Mouse (Mus musculus): Measurements from ENCODE around the gene Fbf1. TPM values are rescaled to one million over a fixed set of nuclear protein-coding genes. Genes with fewer than 3 reads are reported as not detected.

Gene Fbf1
- polyA plus RNA-seq, 1 experiment from 2014 or later: 45.4 TPM

DNA sequence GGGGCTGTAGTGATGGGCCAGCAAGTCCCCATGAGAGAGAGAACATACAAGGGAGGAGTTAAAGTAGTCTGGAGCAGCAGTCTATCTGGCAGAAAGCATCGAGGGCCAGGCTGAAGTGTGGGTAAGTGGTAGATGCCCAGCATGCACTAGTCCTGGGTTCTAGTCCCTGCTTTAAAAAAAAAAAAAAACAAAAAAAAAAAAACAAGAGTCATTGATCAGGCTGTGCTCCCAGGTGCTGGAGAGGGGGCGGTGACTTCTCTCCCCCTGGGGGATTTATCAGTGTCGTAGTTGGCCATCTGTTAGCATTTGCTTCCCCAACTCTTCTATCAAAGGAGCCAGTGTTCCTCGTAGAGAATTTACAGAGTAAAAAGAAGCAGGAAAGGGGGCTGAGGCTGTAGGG lies 38.7 kb upstream of the Fbf1 start:
- Histone ChIP-seq H3K9me3 (ENCODE audit: control insufficient read depth, low read length) (no peaks in the 10 kb centered on the region), H3K36me3 (replicated peaks; ENCODE audit: control insufficient read depth, insufficient read depth) (peaks cover 41% of the 10 kb centered on the region), H3K4me3 (replicated peaks; ENCODE audit: low read length) (no peak overlapping the region), H3K9ac (no peak overlapping the region), H3K27ac (no peak overlapping the region), H3K4me1 (replicated peaks; ENCODE audit: control insufficient read depth, insufficient read depth, low read length) (no peaks in the 10 kb centered on the region), H3K27me3 (ENCODE audit: control insufficient read depth, insufficient read depth, low read length) (no peaks in the 10 kb centered on the region), H3K4me2 (replicated peaks) (no peak overlapping the region)
- DNase-seq (ENCODE audit: low spot score): no peak
- ATAC-seq (ENCODE audit: low FRiP score): no peak
- 72% methylated on average over 4 of the region's 4 CpGs for WGBS

DNA sequence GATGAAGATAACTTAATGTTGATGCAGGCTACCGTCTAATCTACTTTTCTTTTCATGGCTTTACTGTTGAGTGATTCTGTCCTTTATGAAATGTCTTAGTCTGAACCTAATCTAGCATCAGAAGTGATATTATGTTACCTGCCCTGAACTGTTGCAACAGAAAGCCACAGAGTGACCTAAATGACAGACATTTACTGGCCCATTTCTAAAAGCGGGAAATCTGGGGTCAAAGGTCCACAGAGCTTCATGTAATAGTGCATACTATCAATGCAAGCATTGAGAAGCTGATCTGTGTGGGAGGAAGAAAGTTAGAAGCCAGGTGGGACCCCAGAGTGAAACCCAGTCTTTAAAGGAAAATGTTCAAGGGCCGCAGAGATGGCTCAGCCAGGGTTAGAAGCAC lies 35.2 kb upstream of the Fbf1 start:
- Histone ChIP-seq H3K4me3 (replicated peaks; ENCODE audit: low read length) (no peak overlapping the region), H3K36me3 (replicated peaks; ENCODE audit: control insufficient read depth, insufficient read depth) (peaks cover 37% of the 10 kb centered on the region), H3K4me1 (replicated peaks; ENCODE audit: control insufficient read depth, insufficient read depth, low read length) (0 out of 2 replicates have a peak, but pooled peaks cover 5% of the 10 kb centered on the region), H3K27me3 (ENCODE audit: control insufficient read depth, insufficient read depth, low read length) (no peaks in the 10 kb centered on the region), H3K9ac (no peak overlapping the region), H3K27ac (no peak overlapping the region), H3K9me3 (ENCODE audit: control insufficient read depth, low read length) (no peaks in the 10 kb centered on the region), H3K4me2 (replicated peaks) (no peak overlapping the region)
- 95% methylated on average over 3 of the region's 3 CpGs for WGBS
- ATAC-seq (ENCODE audit: low FRiP score): no peak
- no peak for DNase-seq (ENCODE audit: low spot score)

DNA sequence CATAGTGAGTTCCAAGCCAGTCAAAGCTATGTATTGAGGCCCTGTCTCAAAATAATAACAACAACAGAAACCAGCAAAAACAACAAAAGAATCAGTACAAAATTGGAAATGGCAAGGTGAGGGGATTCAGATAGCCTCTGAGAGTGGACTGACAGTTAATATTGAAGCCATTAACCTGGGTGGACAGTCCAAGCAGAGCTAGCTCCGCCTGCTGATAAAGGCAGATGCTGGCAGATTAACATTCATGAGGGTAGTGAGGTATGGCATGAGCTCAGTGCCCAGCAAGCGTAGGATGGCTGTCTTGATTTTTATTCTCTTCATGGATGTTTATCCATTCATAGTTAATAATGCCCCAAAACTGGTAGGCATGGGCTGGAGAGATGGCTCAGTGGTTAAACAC lies 33.2 kb upstream of the Fbf1 start:
- H3K27me3 ChIP-seq (ENCODE audit: control insufficient read depth, insufficient read depth, low read length): no peaks in the 10 kb centered on the region
- H3K4me3 ChIP-seq (replicated peaks; ENCODE audit: low read length): no peak overlapping the region
- no peak overlapping the region for H3K27ac ChIP-seq
- no peak overlapping the region for H3K4me2 ChIP-seq (replicated peaks)
- no peaks in the 10 kb centered on the region for H3K9me3 ChIP-seq (ENCODE audit: control insufficient read depth, low read length)
- WGBS: 91% methylated on average over 2 of the region's 2 CpGs
- H3K9ac ChIP-seq: no peak overlapping the region
- H3K36me3 ChIP-seq (replicated peaks; ENCODE audit: control insufficient read depth, insufficient read depth): peaks cover 31% of the 10 kb centered on the region
- DNase-seq (ENCODE audit: low spot score) (no peak), ATAC-seq (ENCODE audit: low FRiP score) (no peak)
- H3K4me1 ChIP-seq (replicated peaks; ENCODE audit: control insufficient read depth, insufficient read depth, low read length): peaks cover 16% of the 10 kb centered on the region

DNA sequence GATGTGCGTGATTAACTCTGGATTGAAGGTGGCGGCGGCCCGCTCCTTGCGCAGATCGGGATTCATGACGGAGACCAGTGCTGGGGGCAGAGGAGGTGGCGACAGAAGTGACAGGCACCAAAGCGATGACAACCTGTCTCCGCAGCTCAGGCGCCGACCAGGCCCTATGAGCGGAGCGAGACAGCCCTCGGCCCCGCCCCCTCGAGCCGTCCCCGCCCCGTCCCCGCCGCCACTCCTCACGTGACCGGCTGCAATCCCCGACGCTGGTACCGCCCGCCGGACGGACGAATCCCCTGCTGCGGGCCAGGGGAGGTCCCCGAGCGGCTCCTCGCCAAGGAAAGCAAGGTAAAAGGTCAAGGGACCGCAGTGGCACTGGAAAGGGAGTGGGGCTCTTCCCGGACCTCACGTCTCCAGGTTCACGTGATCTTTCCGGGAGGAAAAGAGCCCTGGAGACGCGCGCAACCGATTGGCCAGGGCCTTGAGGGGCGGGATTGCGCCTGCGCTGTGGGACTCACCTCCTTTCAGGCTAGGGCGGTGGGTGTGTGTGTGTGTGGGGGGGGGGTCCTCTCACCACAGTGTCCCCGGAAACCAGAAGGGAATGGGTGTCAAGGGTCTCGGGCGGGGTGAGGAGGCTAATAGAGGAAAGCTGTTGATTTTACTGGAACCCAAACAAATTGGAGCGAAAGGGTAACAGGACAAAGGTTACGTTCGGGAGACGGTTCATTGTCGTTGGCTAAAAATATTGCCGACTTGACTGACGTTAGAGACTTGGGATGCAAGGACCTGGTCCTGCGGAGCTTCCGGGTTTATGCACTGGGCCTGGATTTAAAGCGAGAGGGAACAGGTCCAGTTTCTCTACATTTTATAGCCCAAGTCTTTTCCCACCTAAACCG lies 30.9 kb upstream of the Fbf1 start, which contains the start of the genes Ten1 and Acox1:
Gene Ten1, plus strand, starts transcription at position 217 of the 893 bp plus-strand sequence.
Gene Acox1, minus strand, starts transcription at position 407 of the 893 bp plus-strand sequence.
- peak; percentile 97 for ATAC-seq (ENCODE audit: low FRiP score)

DNA sequence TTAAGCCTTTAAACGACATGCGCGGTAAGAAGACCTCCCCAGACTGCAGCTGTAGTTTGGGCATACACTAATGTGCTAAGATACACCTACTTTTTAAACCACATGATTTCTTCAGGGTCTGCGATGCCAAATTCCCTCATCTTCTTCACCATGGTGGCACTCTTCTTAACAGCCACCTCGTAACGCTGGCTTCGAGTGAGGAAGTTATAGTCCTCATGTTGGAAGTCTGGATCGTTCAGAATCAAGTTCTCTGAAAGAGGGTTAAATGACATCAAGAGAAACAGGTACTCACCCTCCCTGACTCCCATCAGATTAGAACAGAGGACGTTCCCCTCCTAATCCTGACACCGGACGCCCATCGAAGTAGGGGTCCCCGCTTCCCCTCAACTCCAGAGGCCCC lies 30.2 kb upstream of the Fbf1 start:
- 24% methylated on average over 13 of the region's 13 CpGs for WGBS
- Histone ChIP-seq H3K9me3 (ENCODE audit: control insufficient read depth, low read length) (no peaks in the 10 kb centered on the region), H3K4me1 (replicated peaks; ENCODE audit: control insufficient read depth, insufficient read depth, low read length) (peaks cover 22% of the 10 kb centered on the region), H3K9ac (peak overlapping the region; percentile 79), H3K27me3 (ENCODE audit: control insufficient read depth, insufficient read depth, low read length) (no peaks in the 10 kb centered on the region), H3K4me2 (replicated peaks) (peak overlapping the region; percentile 78), H3K27ac (peak overlapping the region; percentile 97), H3K36me3 (replicated peaks; ENCODE audit: control insufficient read depth, insufficient read depth) (peaks cover 21% of the 10 kb centered on the region), H3K4me3 (replicated peaks; ENCODE audit: low read length) (peak overlapping the region; percentile 60)
- ATAC-seq (ENCODE audit: low FRiP score) (no peak), DNase-seq (ENCODE audit: low spot score) (no peak)

More for the DNA sequence above, 30.9 kb upstream of the Fbf1 start, which contains the start of the genes Ten1 and Acox1:
- WGBS: under 1% methylated on average over 61 of the region's 62 CpGs
- H3K4me1 ChIP-seq (replicated peaks; ENCODE audit: control insufficient read depth, insufficient read depth, low read length): peaks cover 22% of the 10 kb centered on the region
- H3K4me2 ChIP-seq (replicated peaks): peak within 1 kb of the TSS; percentile 78
- peak within 1 kb of the TSS; percentile 97 for H3K27ac ChIP-seq
- H3K4me3 ChIP-seq (replicated peaks; ENCODE audit: low read length): peak within 1 kb of the TSS; percentile 60
- H3K9me3 ChIP-seq (ENCODE audit: control insufficient read depth, low read length): no peaks in the 10 kb centered on the region
- H3K36me3 ChIP-seq (replicated peaks; ENCODE audit: control insufficient read depth, insufficient read depth): peaks cover 23% of the 10 kb centered on the region
- no peaks in the 10 kb centered on the region for H3K27me3 ChIP-seq (ENCODE audit: control insufficient read depth, insufficient read depth, low read length)
- DNase-seq (ENCODE audit: low spot score): peak; percentile 97
- peak within 1 kb of the TSS; percentile 79 for H3K9ac ChIP-seq

DNA sequence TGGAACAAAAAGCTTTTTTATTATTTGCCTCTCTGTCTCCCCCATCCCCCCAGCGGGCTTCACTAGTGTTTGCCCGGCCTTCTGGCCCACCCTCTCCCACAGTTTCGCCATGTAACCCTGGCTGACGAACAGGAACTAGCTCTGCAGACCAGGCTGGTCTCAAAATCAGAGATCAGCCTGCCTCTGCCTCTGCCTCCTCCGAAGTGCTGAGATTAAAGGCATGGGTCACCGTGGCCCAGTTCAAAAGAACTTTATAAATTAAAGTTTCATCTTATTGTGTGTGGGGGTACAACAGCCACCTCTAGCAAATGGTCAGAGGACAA lies 29.6 kb upstream of the Fbf1 start:
- H3K9ac ChIP-seq: no peak overlapping the region
- 90% methylated on average over 6 of the region's 6 CpGs for WGBS
- peaks cover 22% of the 10 kb centered on the region for H3K4me1 ChIP-seq (replicated peaks; ENCODE audit: control insufficient read depth, insufficient read depth, low read length)
- peak overlapping the region; percentile 78 for H3K4me2 ChIP-seq (replicated peaks)
- H3K36me3 ChIP-seq (replicated peaks; ENCODE audit: control insufficient read depth, insufficient read depth): peaks cover 21% of the 10 kb centered on the region
- H3K27ac ChIP-seq: no peak overlapping the region
- H3K9me3 ChIP-seq (ENCODE audit: control insufficient read depth, low read length): no peaks in the 10 kb centered on the region
- H3K27me3 ChIP-seq (ENCODE audit: control insufficient read depth, insufficient read depth, low read length): no peaks in the 10 kb centered on the region
- peak overlapping the region; percentile 60 for H3K4me3 ChIP-seq (replicated peaks; ENCODE audit: low read length)
- DNase-seq (ENCODE audit: low spot score) (no peak), ATAC-seq (ENCODE audit: low FRiP score) (no peak)

DNA sequence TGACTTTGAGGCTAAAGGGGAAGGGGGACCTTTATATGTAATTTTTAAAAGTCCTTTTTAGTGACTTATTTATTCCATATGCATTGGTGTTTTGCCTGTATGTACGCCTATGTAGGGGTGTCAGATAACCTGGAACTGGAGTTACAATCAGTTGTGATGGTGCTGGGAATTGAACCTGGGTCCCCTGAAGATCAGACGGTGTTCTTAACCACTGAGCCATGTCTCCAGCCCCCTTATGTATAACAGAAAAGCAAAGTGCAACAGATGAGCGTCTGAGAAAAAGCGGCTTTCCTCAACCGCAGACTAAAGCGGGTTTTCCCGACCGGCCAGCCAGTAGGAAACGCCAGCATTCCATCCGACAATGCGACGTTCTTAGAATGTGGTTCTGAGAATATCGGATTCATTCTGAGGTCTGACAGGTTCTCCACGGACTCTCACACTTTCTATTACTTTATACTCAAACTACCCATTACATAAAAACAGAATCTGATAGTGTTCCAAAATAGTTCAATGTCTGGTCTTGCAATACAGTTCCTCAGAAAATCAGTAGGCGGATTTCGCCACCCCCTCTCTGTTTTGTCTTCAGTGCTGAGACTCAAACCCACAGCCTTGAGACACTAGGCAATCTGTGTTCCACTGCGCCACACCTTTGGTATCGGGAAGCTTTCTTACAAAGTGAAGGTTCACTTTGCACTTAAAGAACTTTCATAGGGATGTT lies 29.1 kb upstream of the Fbf1 start:
- no peaks in the 10 kb centered on the region for H3K27me3 ChIP-seq (ENCODE audit: control insufficient read depth, insufficient read depth, low read length)
- no peak overlapping the region for H3K27ac ChIP-seq
- ATAC-seq (ENCODE audit: low FRiP score): no peak
- H3K9ac ChIP-seq: no peak overlapping the region
- WGBS: 95% methylated on average over 18 of the region's 18 CpGs
- no peak overlapping the region for H3K4me3 ChIP-seq (replicated peaks; ENCODE audit: low read length)
- H3K4me1 ChIP-seq (replicated peaks; ENCODE audit: control insufficient read depth, insufficient read depth, low read length): peaks cover 22% of the 10 kb centered on the region
- H3K36me3 ChIP-seq (replicated peaks; ENCODE audit: control insufficient read depth, insufficient read depth): peaks cover 21% of the 10 kb centered on the region
- H3K9me3 ChIP-seq (ENCODE audit: control insufficient read depth, low read length): no peaks in the 10 kb centered on the region
- H3K4me2 ChIP-seq (replicated peaks): peak overlapping the region; percentile 78
- DNase-seq (ENCODE audit: low spot score): no peak

DNA sequence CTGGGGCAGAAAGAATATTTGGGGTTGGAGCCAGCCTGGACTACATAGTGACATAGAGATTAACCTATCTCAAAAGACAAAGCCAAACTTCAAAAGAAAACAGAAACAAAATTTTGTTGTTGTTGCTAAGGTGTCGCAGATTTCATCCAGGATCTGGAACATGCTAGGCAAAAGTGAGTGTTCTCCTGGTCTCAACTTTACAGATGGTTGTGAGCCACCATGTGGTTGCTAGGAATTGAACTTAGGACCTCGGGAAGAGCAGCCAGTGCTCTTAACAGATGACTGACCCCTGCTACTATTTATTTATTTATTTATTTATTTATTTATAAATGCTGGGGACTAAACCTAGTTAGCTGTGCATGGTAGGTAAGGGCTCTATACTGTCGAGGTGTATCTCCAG lies 28.4 kb upstream of the Fbf1 start:
- Histone ChIP-seq H3K4me3 (replicated peaks; ENCODE audit: low read length) (no peak overlapping the region), H3K4me2 (replicated peaks) (no peak overlapping the region), H3K36me3 (replicated peaks; ENCODE audit: control insufficient read depth, insufficient read depth) (peaks cover 23% of the 10 kb centered on the region), H3K9ac (no peak overlapping the region), H3K4me1 (replicated peaks; ENCODE audit: control insufficient read depth, insufficient read depth, low read length) (peaks cover 22% of the 10 kb centered on the region), H3K27ac (no peak overlapping the region), H3K9me3 (ENCODE audit: control insufficient read depth, low read length) (no peaks in the 10 kb centered on the region), H3K27me3 (ENCODE audit: control insufficient read depth, insufficient read depth, low read length) (no peaks in the 10 kb centered on the region)
- no peak for DNase-seq (ENCODE audit: low spot score)
- 97% methylated on average over 3 of the region's 3 CpGs for WGBS
- no peak for ATAC-seq (ENCODE audit: low FRiP score)

DNA sequence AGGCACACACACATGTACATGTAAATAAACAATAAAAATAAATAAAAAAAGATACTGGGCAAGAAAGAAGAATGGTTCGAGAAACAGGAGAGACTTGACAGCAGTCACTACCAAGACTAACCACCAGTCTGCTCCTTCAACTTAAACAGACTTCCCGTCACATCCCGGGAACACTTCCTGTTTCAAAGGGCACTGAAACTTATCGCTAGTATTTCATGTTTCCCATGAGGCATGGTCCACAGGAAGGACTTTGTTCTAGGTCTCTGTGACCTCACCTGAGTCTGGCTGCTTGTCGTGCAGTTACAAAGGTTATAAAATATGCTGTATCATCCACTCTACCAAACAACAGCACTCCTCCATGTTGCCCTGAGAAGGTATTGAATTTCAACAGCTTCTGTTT lies 27.3 kb upstream of the Fbf1 start:
- Histone ChIP-seq H3K9ac (no peak overlapping the region), H3K27me3 (ENCODE audit: control insufficient read depth, insufficient read depth, low read length) (no peaks in the 10 kb centered on the region), H3K9me3 (ENCODE audit: control insufficient read depth, low read length) (no peaks in the 10 kb centered on the region), H3K36me3 (replicated peaks; ENCODE audit: control insufficient read depth, insufficient read depth) (peaks cover 33% of the 10 kb centered on the region), H3K27ac (no peak overlapping the region), H3K4me1 (replicated peaks; ENCODE audit: control insufficient read depth, insufficient read depth, low read length) (peaks cover 22% of the 10 kb centered on the region), H3K4me2 (replicated peaks) (no peak overlapping the region), H3K4me3 (replicated peaks; ENCODE audit: low read length) (no peak overlapping the region)
- WGBS: 87% methylated on average over 5 of the region's 5 CpGs
- ATAC-seq (ENCODE audit: low FRiP score) (no peak), DNase-seq (ENCODE audit: low spot score) (no peak)

Measured in hindbrain, embryonic 14.5 days (tissue).